Mouse (Mus musculus) midbrain, postnatal 0 days (tissue): ENCODE results near the gene Reg4. TPM values are rescaled to one million over a fixed set of nuclear protein-coding genes. Genes with fewer than 3 reads are reported as not detected.

ENCODE experiments used
- ATAC-seq: fragments of 200-750 bp; cut with Nextera tagmentation; 2 replicates; pipeline ENCODE4 v1.8.0; 2017; ENCODE audit warnings: moderate number of reproducible peaks, mild to moderate bottlenecking, moderate TSS enrichment, moderate library complexity; ENCODE audit not compliant: low FRiP score
- DNase-seq: peaks from one replicate; pipeline ENCODE4 v3.0.0-alpha.2; 2015; ENCODE audit warnings: low spot score
- H3K27ac ChIP-seq: fragments of 300-500 bp; sonication (generic); 2 replicates; pipeline ENCODE4 v1.5.1; 2014; ENCODE audit warnings: low read depth, mild to moderate bottlenecking, low read length, mixed read lengths
- H3K27me3 ChIP-seq: fragments of 300-500 bp; sonication (generic); 2 replicates; pipeline ENCODE4 v1.6.1; 2014; ENCODE audit warnings: low read length, control low read depth, mixed read lengths; ENCODE audit not compliant: insufficient read depth
- H3K36me3 ChIP-seq: fragments of 300-500 bp; sonication (generic); 2 replicates; pipeline ENCODE4 v1.6.1; 2014; ENCODE audit warnings: low read length, control low read depth, mixed read lengths; ENCODE audit not compliant: insufficient read depth
- H3K4me1 ChIP-seq: fragments of 300-500 bp; sonication (generic); 2 replicates; pipeline ENCODE4 v1.6.1; 2014; ENCODE audit warnings: mild to moderate bottlenecking, control low read depth, antibody characterized with exemption, low read length, mixed read lengths; ENCODE audit not compliant: insufficient read depth
- H3K4me2 ChIP-seq: fragments of 300-500 bp; sonication (generic); 2 replicates; pipeline ENCODE4 v1.6.1; 2014; ENCODE audit warnings: low read depth, mild to moderate bottlenecking, low read length, mixed read lengths; ENCODE audit not compliant: poor library complexity, severe bottlenecking
- H3K4me3 ChIP-seq: fragments of 300-500 bp; sonication (generic); 2 replicates; pipeline ENCODE4 v1.5.1; 2014; ENCODE audit warnings: low read depth, mild to moderate bottlenecking, low read length, moderate library complexity
- H3K9ac ChIP-seq: fragments of 300-500 bp; sonication (generic); replicated peaks from 2 replicates; pipeline ENCODE4 v1.6.1; 2014; ENCODE audit warnings: mild to moderate bottlenecking, low read length, moderate library complexity, mixed read lengths; ENCODE audit not compliant: poor library complexity, severe bottlenecking
- H3K9me3 ChIP-seq: fragments of 300-500 bp; sonication (generic); 2 replicates; pipeline ENCODE4 v1.6.1; 2016; ENCODE audit warnings: low read length, control low read depth
- CTCF ChIP-seq: IDR thresholded peaks from 2 replicates; pipeline ENCODE4 v1.5.1; 2016; ENCODE audit warnings: antibody characterized with exemption, mild to moderate bottlenecking
- whole genome bisulfite sequencing: fragments of 180-500 bp; shearing (Covaris S2); extraction: QIAGEN DNeasy Blood & Tissue Kit; methylation state at CpG from one replicate; pipeline ENCODE4 v1.1.7; 2014; 5-methylcytosine and 5-hydroxymethylcytosine counted together
- polyA plus RNA-seq: library from polyadenylated mRNA; unstranded; fragments of >200 nt; fragmentation: Nextera tagmentation; extraction: Ambion mirVana; gene quantifications from 2 replicates; pipeline ENCODE4 v1.2.1, GENCODE M21; 2015
- total RNA-seq: library from RNA; depleted of rRNA; stranded (reverse); fragments of >200 nt; gene quantifications from 2 replicates; pipeline ENCODE4 v1.2.3, GENCODE M21; 2014; rRNA removed

Gene Reg4
- total and polyA plus RNA-seq, 2 experiments from 2014 or later = not detected

GRCm38 (mm10) chr3:98280933-98281678 is 59.1 kb downstream of the Reg4 start:
- no peaks in the 10 kb centered on the region for H3K36me3 ChIP-seq
- no peaks in the 10 kb centered on the region for H3K9me3 ChIP-seq
- no peak overlapping the region for H3K9ac ChIP-seq
- H3K27me3 ChIP-seq = no peaks in the 10 kb centered on the region
- 0 out of 2 replicates have a peak overlapping the region, but pooled peaks have one; percentile 5 for H3K4me2 ChIP-seq
- DNase-seq (peak; percentile 80), ATAC-seq (peak; percentile 86)
- no peaks in the 10 kb centered on the region for H3K4me1 ChIP-seq
- H3K4me3 ChIP-seq = no peak overlapping the region
- TF ChIP-seq CTCF = peak; percentile 99
- 39% methylated on average over 12 of the region's 12 CpGs for WGBS
- H3K27ac ChIP-seq = no peak overlapping the region

GRCm38 (mm10) chr3:98282422-98282821 is 60.5 kb downstream of the Reg4 start:
- no peak for ATAC-seq
- Histone ChIP-seq H3K4me1 (no peaks in the 10 kb centered on the region), H3K4me2 (no peak overlapping the region), H3K9ac (no peak overlapping the region), H3K27ac (no peak overlapping the region), H3K9me3 (0 out of 2 replicates have a peak, but pooled peaks cover 3% of the 10 kb centered on the region), H3K36me3 (no peaks in the 10 kb centered on the region), H3K27me3 (no peaks in the 10 kb centered on the region), H3K4me3 (no peak overlapping the region)
- 92% methylated on average over 8 of the region's 8 CpGs for WGBS
- TF ChIP-seq CTCF = no peak
- DNase-seq = no peak

GRCm38 (mm10) chr3:98283205-98283604 is 61.2 kb downstream of the Reg4 start:
- H3K4me1 ChIP-seq = no peaks in the 10 kb centered on the region
- 92% methylated on average over 5 of the region's 5 CpGs for WGBS

More at GRCm38 (mm10) chr3:98283205-98283604, 61.2 kb downstream of the Reg4 start:
- Histone ChIP-seq H3K27ac (no peak overlapping the region), H3K4me3 (no peak overlapping the region), H3K9ac (no peak overlapping the region), H3K27me3 (no peaks in the 10 kb centered on the region), H3K36me3 (no peaks in the 10 kb centered on the region), H3K4me2 (no peak overlapping the region), H3K9me3 (0 out of 2 replicates have a peak, but pooled peaks cover 3% of the 10 kb centered on the region)
- DNase-seq (no peak), ATAC-seq (no peak)
- TF ChIP-seq CTCF = no peak

Other genes starting within 250 kb of the Reg4 start
- 22.8 and 33.5 TPM in 2 replicates for gene Notch2, start 208.6 kb upstream of the Reg4 start, total RNA-seq
- 5.4 and 6.1 TPM in 2 replicates for gene Notch2, start 208.6 kb upstream of the Reg4 start, polyA plus RNA-seq
- not detected in 2 replicates for gene Adam30, start 61.5 kb upstream of the Reg4 start, total RNA-seq
- gene Adam30, start 61.5 kb upstream of the Reg4 start, polyA plus RNA-seq = not detected in 2 replicates
- gene Hmgcs2, start 58.3 kb downstream of the Reg4 start, total RNA-seq = 22.3 and 24.8 TPM in 2 replicates
- gene Hmgcs2, start 58.3 kb downstream of the Reg4 start, polyA plus RNA-seq = 36.3 and 40.4 TPM in 2 replicates
- gene Phgdh, start 117.8 kb downstream of the Reg4 start, total RNA-seq = 182 and 206 TPM in 2 replicates
- gene Phgdh, start 117.8 kb downstream of the Reg4 start, polyA plus RNA-seq = 148 and 171 TPM in 2 replicates
- 39.5 and 45.9 TPM in 2 replicates for gene Zfp697, start 160.3 kb downstream of the Reg4 start, total RNA-seq
- 18.1 and 18.7 TPM in 2 replicates for gene Zfp697, start 160.3 kb downstream of the Reg4 start, polyA plus RNA-seq
- gene Gm4450, start 235.0 kb downstream of the Reg4 start, total RNA-seq = not detected in 2 replicates
- gene Gm4450, start 235.0 kb downstream of the Reg4 start, polyA plus RNA-seq = not detected in 2 replicates